Mouse (Mus musculus) kidney, adult 2 months (tissue): ENCODE results near the gene Stk24.

Source experiments
- CTCF ChIP-seq: fragments of 200-500 bp; conservative IDR thresholded peaks from 2 replicates; pipeline ENCODE4 v1.5.1; 2011; ENCODE audit warnings: low read depth, mild to moderate bottlenecking, control low read depth, low read length, moderate library complexity, mixed read lengths; ENCODE audit not compliant: insufficient read depth, insufficient read length
- POLR2A ChIP-seq: fragments of 200-500 bp; IDR thresholded peaks from one replicate; pipeline ENCODE4 v1.6.1; 2011; ENCODE audit warnings: low read depth, low read length, control low read depth

- TF ChIP-seq POLR2A (no peak), CTCF (no peak)
Observed at GRCm38 (mm10) chr14:121339951-121340401, 39.8 kb downstream of the Stk24 start.
